Mouse (Mus musculus) heart, embryonic 11.5 days (tissue): ENCODE results near the gene Trarg1. TPM values are rescaled to one million over a fixed set of nuclear protein-coding genes. Genes with fewer than 3 reads are reported as not detected.
A peak's percentile ranks its signal among the peaks of the same experiment; 100 is the strongest.

Experiments
- ATAC-seq: fragments of 200-750 bp; cut with Nextera tagmentation; replicated peaks from 2 replicates; pipeline ENCODE4 v1.8.0; 2017; ENCODE audit warnings: moderate library complexity; ENCODE audit not compliant: insufficient number of reproducible peaks, low FRiP score, low TSS enrichment
- H3K27ac ChIP-seq: fragments of 300-500 bp; sonication (generic); 2 replicates; pipeline ENCODE4 v1.5.1; 2014; ENCODE audit warnings: mild to moderate bottlenecking, low read depth, low read length
- H3K27me3 ChIP-seq: fragments of 300-500 bp; sonication (generic); 2 replicates; pipeline ENCODE4 v1.6.1; 2014; ENCODE audit warnings: mild to moderate bottlenecking, low read length, mixed read lengths; ENCODE audit not compliant: control insufficient read depth, insufficient read depth
- H3K36me3 ChIP-seq: fragments of 300-500 bp; sonication (generic); 2 replicates; pipeline ENCODE4 v1.6.1; 2014; ENCODE audit warnings: mild to moderate bottlenecking, low read length, moderate library complexity, mixed read lengths; ENCODE audit not compliant: control insufficient read depth, insufficient read depth
- H3K4me1 ChIP-seq: fragments of 300-500 bp; sonication (generic); 2 replicates; pipeline ENCODE4 v1.6.1; 2014; ENCODE audit warnings: low read length; ENCODE audit not compliant: control insufficient read depth, insufficient read depth
- H3K4me2 ChIP-seq: fragments of 300-500 bp; sonication (generic); 2 replicates; pipeline ENCODE4 v1.6.1; 2014; ENCODE audit warnings: mild to moderate bottlenecking, moderate library complexity
- H3K4me3 ChIP-seq: fragments of 300-500 bp; sonication (generic); 2 replicates; pipeline ENCODE4 v1.5.1; 2014; ENCODE audit warnings: low read depth, low read length
- H3K9ac ChIP-seq: fragments of 300-500 bp; sonication (generic); 2 replicates; pipeline ENCODE4 v1.6.1; 2014; ENCODE audit warnings: mild to moderate bottlenecking, low read depth, low read length, moderate library complexity
- H3K9me3 ChIP-seq: fragments of 300-500 bp; sonication (generic); replicated peaks from 2 replicates; pipeline ENCODE4 v1.6.1; 2016; ENCODE audit warnings: low read length; ENCODE audit not compliant: control insufficient read depth
- WGBS: fragments of 180-500 bp; shearing (Covaris S2); extraction: QIAGEN DNeasy Blood & Tissue Kit; methylation state at CpG from one replicate; pipeline ENCODE4 v1.1.7; 2014; ENCODE audit not compliant: insufficient replicate concordance; 5-methylcytosine and 5-hydroxymethylcytosine counted together
- polyA plus RNA-seq: library from polyadenylated mRNA; unstranded; fragments of >200 nt; fragmentation: Nextera tagmentation; extraction: Ambion mirVana; gene quantifications from 2 replicates; pipeline ENCODE4 v1.2.1, GENCODE M21; 2014

Trarg1 gene
- polyA plus RNA-seq, 1 experiment from 2014 or later = 0.07 TPM

DNA sequence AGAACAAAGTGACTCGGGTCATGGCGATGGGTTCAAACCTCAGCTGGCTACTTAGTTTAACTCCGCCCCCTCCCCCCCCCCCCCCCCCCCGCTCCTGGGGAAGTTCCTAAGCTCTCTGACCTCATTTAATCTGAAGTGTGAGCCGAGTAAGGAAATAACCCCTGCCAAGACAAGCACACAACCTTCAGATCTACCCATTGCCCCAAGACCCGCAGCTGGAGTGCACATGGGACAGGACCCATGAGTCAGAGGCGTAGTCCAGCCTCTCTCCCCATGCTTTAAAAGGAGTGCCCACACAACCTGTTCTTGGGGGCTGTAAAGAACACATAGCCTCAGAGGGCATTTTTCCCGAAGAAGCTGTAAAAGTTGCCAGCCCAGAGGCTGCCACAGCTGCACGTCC lies 20.0 kb downstream of the Trarg1 start:
- H3K4me2 ChIP-seq = peak overlapping the region; percentile 45
- 39% methylated on average over 8 of the region's 9 CpGs for WGBS
- no peaks in the 10 kb centered on the region; the same call in 1 of the 2 replicates for H3K4me1 ChIP-seq
- no peak overlapping the region for H3K4me3 ChIP-seq
- no peaks in the 10 kb centered on the region for H3K36me3 ChIP-seq
- no peak overlapping the region for H3K27ac ChIP-seq
- no peak for ATAC-seq
- no peaks in the 10 kb centered on the region for H3K9me3 ChIP-seq
- no peaks in the 10 kb centered on the region for H3K27me3 ChIP-seq
- no peak overlapping the region for H3K9ac ChIP-seq

DNA sequence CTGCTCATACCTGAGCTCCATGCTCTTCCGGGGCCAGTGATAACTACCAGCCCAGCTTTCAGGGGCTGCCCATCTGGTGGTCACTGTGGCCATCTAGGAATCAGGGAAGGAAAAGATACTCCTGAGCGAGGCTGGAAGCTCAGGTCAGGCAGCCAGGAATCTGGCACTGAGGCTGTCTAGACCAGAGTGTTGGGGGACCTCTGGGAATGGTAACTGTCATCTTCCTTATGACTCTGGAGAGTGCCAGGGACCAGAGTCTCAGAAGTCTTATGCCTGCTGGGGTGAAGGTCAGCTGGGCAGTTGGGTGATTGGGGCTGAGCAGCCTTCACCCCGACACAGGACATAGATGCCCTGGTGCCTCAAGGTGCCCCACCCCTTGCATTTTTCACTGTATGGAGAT lies 28.0 kb downstream of the Trarg1 start:
- Histone ChIP-seq H3K4me1 (peaks cover 3% of the 10 kb centered on the region; the same call in 1 of the 2 replicates), H3K27ac (no peak overlapping the region), H3K4me3 (no peak overlapping the region), H3K9me3 (no peaks in the 10 kb centered on the region), H3K9ac (no peak overlapping the region), H3K4me2 (no peak overlapping the region), H3K36me3 (no peaks in the 10 kb centered on the region), H3K27me3 (no peaks in the 10 kb centered on the region)
- 76% methylated on average over 3 of the region's 3 CpGs for WGBS
- no peak for ATAC-seq

DNA sequence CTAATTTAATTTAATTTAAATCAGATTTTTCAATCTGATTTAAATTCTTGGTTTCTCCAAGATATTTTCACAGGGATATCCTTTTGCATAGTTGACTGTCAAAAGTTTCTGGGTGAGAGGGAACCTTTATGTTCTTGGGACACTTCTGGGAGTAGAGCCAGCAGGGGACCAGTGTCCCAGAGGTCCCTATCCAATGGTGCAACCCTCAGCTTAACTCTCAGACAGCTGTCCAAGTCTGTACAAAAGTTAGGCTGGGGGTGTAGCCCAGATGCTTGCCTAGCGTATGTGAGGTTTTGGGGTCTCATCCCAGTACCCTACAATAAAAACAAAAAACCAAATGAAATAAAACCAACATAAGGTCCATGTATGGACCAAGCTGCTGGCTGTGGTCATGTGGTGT lies 28.5 kb downstream of the Trarg1 start:
- no peaks in the 10 kb centered on the region for H3K9me3 ChIP-seq
- no peak for ATAC-seq
- WGBS = 89% methylated on average over 1 of the region's 1 CpGs

DNA sequence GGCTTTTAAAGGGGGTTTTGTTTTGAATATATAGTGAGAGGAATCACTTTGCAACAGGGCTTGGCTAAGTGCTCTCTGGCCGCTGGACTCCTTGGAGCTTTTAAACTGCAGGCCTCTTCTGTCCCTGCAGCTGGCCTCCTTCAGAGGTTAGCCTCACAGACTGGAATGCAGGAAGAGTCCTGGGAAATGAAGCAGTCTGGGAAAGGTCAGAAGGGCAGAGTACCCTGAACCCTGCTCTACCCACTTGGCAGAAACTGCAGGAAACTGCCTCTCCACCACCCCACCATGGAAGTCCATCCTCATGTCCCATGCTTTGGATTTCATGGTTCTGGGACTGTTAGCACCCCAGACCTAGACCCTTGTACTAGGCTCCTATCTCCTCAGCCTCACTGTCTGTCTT lies 29.3 kb downstream of the Trarg1 start:
- H3K9ac ChIP-seq = no peak overlapping the region
- H3K36me3 ChIP-seq = no peaks in the 10 kb centered on the region
- H3K9me3 ChIP-seq = no peaks in the 10 kb centered on the region
- no peaks in the 10 kb centered on the region for H3K27me3 ChIP-seq
- ATAC-seq = no peak
- no peak overlapping the region for H3K27ac ChIP-seq
- peaks cover 3% of the 10 kb centered on the region; the same call in 1 of the 2 replicates for H3K4me1 ChIP-seq
- 38% methylated on average over 1 of the region's 1 CpGs for WGBS
- H3K4me2 ChIP-seq = no peak overlapping the region
- H3K4me3 ChIP-seq = no peak overlapping the region

More for the DNA sequence above, 28.5 kb downstream of the Trarg1 start:
- no peak overlapping the region for H3K9ac ChIP-seq
- no peak overlapping the region for H3K27ac ChIP-seq
- no peak overlapping the region for H3K4me3 ChIP-seq
- no peaks in the 10 kb centered on the region for H3K27me3 ChIP-seq
- peaks cover 3% of the 10 kb centered on the region; the same call in 1 of the 2 replicates for H3K4me1 ChIP-seq
- no peak overlapping the region for H3K4me2 ChIP-seq
- H3K36me3 ChIP-seq = no peaks in the 10 kb centered on the region

DNA sequence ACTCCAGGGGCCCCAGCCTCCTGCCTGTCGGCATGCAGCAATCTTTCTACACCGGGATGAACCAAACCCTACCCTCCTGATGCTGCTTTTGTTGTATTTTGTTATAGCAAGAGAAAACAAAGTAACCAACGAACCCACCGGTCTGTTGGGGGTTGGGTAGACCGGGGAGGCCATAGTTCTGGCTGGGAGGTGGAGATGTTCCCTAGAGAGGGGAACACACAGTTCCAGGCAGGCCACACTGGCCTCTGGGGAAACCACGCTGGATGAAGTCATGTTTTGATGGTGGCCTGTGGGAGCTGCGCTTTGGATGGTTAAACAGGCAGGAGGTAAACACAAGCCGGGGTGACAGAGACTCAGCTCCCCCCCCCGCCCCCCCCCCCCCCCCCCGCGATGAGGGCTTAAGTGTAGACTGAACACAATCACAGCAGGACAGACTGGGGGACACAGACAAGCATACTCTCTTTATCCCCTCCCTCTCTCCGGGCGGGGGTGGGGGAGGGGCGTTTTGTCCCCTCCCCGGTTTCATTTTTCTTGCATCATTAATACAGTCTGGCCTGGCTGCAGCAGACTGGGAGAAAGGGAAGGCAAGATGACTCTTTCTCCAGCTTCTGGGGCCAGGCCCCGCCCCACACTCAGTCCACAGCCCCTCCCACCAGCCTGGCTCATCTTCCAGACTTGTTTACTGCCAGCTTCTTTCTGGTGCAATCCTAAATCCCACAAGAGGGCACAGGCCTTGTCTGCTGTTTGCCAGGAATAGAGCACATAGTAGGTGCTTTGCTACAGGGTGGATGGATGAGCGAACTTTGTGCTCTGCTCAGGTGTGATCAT lies 30.2 kb downstream of the Trarg1 start:
- H3K4me2 ChIP-seq = peak overlapping the region; percentile 6; the same call in 1 of the 2 replicates
- H3K4me3 ChIP-seq = no peak overlapping the region
- H3K9ac ChIP-seq = no peak overlapping the region
- no peaks in the 10 kb centered on the region for H3K9me3 ChIP-seq
- no peak for ATAC-seq
- no peaks in the 10 kb centered on the region for H3K36me3 ChIP-seq
- WGBS = 31% methylated on average over 14 of the region's 17 CpGs
- peaks cover 3% of the 10 kb centered on the region; the same call in 1 of the 2 replicates for H3K4me1 ChIP-seq
- no peaks in the 10 kb centered on the region for H3K27me3 ChIP-seq
- H3K27ac ChIP-seq = no peak overlapping the region

DNA sequence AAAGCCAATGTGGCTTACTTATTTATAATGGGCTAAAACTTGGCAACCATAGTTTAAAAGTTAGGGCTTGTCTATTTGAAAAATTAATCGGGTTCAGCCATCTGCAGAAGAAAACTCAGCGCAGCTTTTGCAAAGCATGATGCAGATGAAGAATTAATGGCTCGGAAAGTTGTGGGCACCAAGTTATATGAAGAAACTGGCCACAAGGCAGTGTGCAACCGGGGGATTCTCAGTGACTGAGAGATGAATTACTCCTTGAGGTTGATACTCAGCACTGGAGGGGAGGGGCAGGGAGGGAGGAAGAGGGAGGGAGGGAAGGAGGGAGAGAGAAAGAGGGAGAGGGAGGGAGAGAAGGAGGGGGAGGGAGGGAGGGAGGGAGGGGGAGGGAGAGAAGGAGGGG lies 37.4 kb downstream of the Trarg1 start:
- no peak overlapping the region for H3K27ac ChIP-seq
- WGBS = 72% methylated on average over 4 of the region's 4 CpGs

DNA sequence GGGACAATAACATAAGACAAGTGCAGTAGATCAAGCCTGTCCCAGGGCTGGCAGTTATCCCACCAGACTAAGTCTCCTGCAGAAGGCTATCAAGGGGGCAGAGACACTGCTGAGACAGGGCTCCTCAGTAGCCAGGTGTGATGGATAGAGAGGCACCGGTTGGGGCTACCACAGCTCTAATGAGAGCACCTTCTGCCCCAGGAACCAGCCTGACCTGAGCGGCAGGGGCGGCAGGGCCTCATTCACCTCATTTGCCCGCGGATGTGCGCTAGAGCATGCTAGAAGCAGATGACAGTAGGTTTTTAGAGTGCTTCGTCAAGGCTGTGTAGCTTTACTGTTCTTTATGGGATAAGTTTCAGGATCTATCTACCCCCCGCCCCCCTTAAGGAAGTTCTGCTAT lies 44.3 kb downstream of the Trarg1 start:
- no peak overlapping the region for H3K9ac ChIP-seq
- ATAC-seq = no peak
- H3K27me3 ChIP-seq = no peaks in the 10 kb centered on the region
- no peak overlapping the region for H3K4me2 ChIP-seq
- no peaks in the 10 kb centered on the region for H3K9me3 ChIP-seq
- H3K4me3 ChIP-seq = no peak overlapping the region
- H3K27ac ChIP-seq = no peak overlapping the region
- H3K4me1 ChIP-seq = no peaks in the 10 kb centered on the region
- 83% methylated on average over 8 of the region's 8 CpGs for WGBS
- H3K36me3 ChIP-seq = peaks cover 2% of the 10 kb centered on the region; the same call in 1 of the 2 replicates

More for the DNA sequence above, 37.4 kb downstream of the Trarg1 start:
- ATAC-seq = no peak
- no peaks in the 10 kb centered on the region for H3K4me1 ChIP-seq
- no peaks in the 10 kb centered on the region for H3K27me3 ChIP-seq
- H3K36me3 ChIP-seq = no peaks in the 10 kb centered on the region
- H3K4me3 ChIP-seq = no peak overlapping the region
- no peak overlapping the region for H3K4me2 ChIP-seq
- no peak overlapping the region for H3K9ac ChIP-seq
- H3K9me3 ChIP-seq = no peaks in the 10 kb centered on the region

DNA sequence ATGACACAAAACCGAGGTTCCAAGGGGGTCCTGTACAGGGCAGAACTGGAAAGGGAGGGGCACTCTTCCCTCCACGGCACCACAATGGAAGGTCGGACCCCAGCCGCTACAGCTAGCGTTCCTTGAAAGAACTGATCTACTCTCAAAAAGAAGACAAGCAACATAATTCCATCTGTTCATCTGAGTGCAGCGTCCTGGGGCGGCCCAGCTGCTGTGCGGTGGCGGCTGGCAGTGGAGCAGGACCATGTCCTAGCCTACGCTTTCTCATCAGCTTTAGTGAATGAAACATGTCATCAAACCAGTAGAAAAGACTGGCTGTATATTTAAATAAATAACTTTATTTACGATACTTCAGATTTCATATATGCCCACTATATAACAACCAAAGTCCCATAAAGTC lies 48.5 kb downstream of the Trarg1 start:
- no peak overlapping the region for H3K4me2 ChIP-seq
- H3K27ac ChIP-seq = no peak overlapping the region
- H3K9me3 ChIP-seq = no peaks in the 10 kb centered on the region
- 91% methylated on average over 11 of the region's 11 CpGs for WGBS
- H3K9ac ChIP-seq = no peak overlapping the region
- no peaks in the 10 kb centered on the region for H3K27me3 ChIP-seq
- no peaks in the 10 kb centered on the region for H3K4me1 ChIP-seq
- ATAC-seq = no peak
- peaks cover 8% of the 10 kb centered on the region for H3K36me3 ChIP-seq
- no peak overlapping the region for H3K4me3 ChIP-seq

DNA sequence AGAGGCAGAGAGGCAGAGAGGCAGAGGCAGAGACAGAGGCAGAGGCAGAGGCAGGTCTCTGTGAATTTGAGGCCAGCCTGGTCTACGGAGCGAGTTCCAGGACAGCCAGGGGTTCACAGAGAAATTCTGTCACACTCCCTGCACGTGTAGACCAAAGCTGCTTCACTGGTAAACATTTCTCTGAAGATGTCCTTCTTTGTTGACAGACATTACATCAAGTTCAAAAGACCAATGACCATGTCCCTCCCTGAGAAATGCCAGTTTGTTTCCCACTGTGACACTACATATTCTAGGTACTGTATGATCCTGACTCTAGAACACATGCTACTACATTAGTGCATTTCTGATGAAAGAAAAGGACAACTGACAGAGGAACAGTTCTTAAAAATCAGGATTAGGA lies 51.0 kb downstream of the Trarg1 start:
- Histone ChIP-seq H3K27ac (no peak overlapping the region; the same call in 1 of the 2 replicates), H3K4me1 (no peaks in the 10 kb centered on the region), H3K4me2 (no peak overlapping the region), H3K9ac (no peak overlapping the region), H3K4me3 (no peak overlapping the region), H3K27me3 (no peaks in the 10 kb centered on the region), H3K36me3 (peaks cover 20% of the 10 kb centered on the region), H3K9me3 (no peaks in the 10 kb centered on the region)
- 82% methylated on average over 3 of the region's 3 CpGs for WGBS
- ATAC-seq = no peak
